Mouse (Mus musculus) A20 (cell line): Measurements from ENCODE around the gene Gpm6a.
"Not testable (repeated sequence)": the region's sequence is repeated elsewhere in the genome, so short reads cannot be mapped to it uniquely, and the experiment has no call there.

Source experiments
- DNase-seq: peaks from one replicate; pipeline ENCODE4 v3.0.0-alpha.2; 2011; ENCODE audit warnings: low read depth, low spot score

Gpm6a gene

DNA sequence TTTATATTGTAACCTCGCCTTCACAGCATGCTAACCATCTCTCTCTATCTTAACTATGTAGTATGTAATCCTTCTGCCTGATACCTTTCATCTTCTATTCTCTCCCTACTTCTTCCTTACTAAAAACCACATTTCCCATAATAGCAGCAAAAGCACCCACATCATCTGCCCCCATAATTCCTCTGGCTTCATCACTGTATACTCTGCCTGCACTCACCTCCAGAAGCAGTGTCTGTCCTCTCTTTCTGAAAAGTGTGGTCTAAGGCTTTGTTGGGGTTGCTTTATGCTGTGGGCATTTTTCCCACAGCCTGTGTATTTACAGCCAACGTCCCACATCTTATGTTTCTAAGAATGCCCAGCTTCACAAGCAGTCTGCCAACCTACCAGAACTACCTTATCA is 57.6 kb downstream of the Gpm6a start:
- DNase-seq = no peak

DNA sequence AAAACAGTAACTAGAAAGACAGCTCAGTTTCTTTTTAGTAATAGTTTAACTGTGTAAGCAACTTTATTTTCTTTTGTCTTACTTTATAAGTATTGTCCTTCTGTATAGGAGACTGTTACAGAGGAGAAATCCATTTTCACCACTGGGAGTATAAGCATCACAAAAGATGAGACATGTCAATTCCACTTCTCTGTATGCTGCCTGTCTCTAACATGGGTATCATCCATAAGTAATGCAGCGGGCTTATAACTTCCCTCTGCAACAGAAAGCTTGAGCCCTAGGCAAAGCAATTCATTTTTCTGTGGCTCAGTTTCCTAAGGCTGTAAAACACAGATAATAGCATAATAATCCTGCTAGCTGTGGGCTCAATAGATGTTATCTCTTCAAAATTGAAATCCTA is 62.4 kb downstream of the Gpm6a start:
- no peak for DNase-seq

DNA sequence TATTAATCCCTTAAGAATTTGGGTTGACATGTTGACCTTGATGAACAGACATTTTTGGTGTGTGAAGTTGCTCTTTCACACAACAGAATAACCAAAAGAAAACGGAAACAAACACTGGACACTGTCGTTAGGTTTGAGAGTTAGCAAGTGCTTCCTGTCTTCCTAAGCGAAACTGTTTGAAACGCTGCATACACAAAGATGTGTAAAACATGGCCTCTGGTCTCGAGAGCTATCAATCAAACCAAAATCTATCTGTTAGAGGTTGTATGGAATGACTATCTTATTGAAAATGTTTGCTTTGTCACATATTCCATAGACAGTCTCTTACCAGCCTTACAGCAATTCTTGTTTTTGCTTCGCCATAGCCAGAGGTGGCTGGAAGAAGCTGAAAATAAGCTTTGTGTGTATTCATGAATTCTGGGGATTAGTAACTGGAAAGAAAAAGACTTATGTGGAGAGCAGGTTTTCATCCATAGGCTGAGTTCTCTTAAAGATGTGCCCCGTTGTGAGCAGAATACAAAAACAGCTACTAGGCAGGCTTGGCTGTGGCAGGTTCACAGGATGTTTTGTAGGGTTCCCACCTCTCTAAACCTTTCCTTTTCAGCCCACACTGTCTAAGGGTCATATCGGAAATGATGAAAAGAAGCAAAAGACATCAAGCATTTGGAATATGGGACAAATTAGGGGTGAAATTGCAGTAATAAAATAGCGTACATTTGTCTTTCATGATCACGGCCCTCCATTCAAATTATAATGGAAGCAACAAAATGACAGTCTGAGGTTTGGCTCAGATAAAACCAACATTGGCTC is 71.4 kb downstream of the Gpm6a start:
- no peak for DNase-seq

DNA sequence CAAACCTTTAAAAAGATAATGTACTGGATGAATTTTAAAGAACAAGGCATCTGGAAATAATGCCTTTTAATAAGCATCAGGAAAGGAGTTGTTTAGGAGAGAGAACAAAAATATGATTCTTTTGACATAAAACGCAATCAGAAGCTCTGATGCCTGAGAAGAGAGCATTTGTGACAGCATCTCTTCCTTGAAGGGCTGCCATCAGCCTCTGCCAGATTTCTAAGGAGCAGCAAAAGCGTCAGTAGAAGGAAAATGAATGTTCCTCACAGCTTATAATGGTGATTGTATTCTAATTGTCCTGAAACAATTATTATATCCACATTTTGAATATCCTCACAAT is 72.0 kb downstream of the Gpm6a start:
- DNase-seq = no peak

DNA sequence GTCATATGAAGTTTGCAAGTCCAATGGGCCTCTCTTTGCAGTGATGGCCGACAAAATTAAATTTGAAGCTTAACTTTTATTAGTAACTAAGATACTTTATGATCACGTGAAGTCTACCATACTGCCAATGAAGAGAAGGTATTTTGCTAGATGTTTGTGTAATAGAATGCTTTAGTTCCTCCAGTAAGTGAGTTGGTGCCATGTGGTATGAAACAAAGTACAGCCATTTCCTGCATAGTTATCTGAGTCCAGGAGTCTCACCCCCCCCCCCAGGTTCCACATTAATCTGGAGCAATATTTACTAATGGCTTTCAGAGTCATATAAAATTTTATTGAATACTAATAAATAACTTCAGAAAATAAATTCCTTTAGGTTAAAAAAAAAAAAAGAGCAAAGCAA is 73.7 kb downstream of the Gpm6a start:
- DNase-seq = no peak

DNA sequence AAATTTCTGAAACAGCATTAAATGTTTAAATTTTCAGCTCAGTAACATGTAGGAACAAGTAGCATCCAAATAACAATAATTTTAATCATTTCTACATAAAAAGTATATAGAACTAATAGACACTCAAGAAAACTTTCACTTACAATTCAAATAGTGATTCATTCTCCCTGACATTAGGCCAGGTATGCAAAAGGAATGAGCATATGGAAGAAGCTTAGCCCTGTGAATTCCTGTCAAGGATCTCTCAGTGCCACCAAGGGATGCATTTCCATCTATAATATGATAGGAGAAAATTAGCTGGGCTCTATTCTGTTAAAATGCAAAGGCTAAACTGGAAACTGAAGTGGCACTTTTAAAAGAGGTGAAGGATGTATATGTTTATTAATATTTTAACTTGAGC is 76.5 kb downstream of the Gpm6a start:
- DNase-seq = no peak

DNA sequence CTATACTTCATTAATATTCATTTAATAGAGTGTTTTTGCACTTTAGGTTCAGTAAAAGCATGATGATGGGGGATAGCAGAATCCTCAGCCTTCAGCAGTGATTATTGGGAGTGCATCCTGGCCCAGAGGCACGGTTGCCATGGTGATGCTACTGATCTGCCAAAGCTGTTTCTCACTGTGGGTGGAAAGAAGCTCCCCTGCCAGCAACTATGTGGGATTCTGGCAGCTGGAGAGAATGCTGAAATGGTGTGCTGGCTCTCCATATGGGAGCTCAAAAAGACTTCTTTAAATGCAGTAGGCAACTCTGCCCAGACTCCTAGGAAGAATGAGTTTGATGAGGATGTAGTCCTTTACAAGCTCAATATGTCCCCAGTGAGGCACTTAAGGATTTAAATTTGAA is 79.7 kb downstream of the Gpm6a start:
- DNase-seq = no peak

DNA sequence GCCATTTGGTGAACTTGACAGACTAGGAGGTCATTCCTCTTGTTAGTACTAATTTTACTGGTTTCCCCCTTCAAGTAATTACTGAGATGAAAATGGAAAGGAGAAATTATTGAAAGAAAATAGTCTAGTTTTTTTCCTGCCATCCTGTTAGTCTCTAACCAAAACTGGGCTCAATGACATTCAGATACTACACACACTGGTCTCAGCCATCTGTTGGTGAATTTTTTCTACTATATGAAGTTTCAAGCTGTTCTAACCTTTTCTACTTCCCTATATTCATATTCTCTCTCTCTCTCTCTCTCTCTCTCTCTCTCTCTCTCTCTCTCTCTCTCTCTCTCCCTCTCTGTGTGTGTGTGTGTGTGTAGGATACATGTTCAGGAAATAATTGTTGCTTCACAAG is 80.8 kb downstream of the Gpm6a start:
- no peak for DNase-seq

DNA sequence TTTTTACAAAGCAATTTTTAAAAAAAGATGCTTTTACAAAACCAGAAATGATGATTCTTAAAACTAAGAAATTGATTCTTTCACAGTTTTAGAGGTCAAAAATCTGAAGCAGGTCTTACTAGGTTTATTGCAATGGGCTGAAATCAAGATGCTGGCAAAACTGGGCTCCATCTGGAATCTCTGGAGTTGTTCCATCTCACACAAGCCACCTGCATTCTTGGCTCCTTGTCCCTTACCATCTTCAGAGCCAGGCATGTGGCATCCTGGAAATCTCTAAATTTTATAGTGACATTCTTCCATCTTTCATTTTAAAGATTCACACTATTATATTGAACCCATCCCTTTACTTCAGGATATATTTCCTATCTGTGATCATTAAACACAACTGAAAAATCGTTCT is 88.3 kb downstream of the Gpm6a start:
- no peak for DNase-seq

DNA sequence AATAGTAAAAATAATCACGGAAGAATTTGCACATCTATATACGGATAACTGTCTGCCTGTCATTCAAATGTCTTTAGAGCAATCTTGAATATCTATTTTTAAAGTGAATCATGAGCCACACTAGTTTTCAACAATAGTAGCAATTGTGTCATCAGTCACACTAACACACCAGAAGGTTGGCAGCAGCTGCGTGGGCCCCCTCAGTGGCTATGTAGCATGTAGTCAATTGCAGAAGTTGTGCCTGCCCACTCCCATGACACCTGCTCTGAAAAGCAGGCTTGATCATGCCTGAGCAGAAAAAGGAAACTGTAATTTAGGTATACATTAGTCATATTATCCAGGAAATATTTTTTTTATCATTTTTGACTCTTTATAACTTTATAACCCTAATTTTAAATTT is 93.8 kb downstream of the Gpm6a start:
- DNase-seq = peak; percentile 2

DNA sequence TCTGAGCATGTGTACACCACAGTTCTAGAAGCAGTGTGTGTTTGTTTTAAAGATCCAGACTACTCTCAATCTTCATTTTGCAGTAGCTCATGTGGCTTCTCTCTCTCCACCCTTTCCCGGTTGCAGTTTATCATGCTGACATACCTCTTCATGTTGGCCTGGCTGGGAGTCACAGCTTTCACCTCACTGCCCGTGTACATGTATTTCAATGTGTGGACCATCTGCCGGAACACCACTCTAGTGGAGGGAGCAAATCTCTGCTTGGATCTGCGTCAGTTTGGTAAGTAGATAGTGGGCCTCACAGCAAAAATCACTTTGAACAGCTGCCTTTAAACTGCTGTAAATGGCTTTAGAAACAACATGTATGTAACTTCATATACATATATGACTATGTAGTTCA is 95.3 kb downstream of the Gpm6a start:
- DNase-seq = no peak

DNA sequence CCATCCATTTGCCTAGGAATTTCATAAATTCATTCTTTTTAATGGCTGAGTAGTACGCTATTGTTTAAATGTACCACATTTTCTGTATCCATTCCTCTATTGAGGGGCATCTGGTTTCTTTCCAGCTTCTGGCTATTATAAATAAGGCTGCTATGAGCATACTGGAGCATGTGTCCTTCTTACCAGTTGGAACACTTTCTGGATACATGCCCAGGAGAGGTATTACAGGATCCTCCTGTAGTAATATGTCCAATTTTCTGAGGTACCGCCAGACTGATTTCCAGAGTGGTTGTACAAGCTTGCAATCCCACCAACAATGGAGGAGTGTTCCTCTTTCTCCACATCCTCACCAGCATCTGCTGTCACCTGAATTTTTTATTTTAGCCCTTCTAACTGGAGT is 114.2 kb downstream of the Gpm6a start:
- not testable (repeated sequence) for DNase-seq

DNA sequence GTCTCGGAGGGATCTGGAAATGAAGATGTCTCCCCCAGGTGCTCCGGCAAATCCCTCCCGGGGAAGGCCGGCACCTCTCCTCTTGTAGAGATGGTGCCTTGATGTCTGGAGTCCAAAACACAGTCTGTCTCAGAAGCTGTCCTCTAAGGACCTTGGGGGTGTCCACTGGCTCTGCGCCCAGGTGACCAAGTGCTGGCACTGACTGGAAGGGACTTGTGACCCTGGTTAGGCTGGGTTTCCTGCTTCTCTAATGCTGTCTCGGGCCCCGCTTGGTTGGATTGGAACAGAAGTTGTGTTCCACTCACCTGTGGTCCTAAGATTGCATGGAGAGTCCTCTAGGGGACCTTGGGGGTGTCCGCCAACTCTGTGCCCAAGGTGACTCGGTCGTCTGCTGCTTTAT is 118.8 kb downstream of the Gpm6a start:
- DNase-seq = no peak

DNA sequence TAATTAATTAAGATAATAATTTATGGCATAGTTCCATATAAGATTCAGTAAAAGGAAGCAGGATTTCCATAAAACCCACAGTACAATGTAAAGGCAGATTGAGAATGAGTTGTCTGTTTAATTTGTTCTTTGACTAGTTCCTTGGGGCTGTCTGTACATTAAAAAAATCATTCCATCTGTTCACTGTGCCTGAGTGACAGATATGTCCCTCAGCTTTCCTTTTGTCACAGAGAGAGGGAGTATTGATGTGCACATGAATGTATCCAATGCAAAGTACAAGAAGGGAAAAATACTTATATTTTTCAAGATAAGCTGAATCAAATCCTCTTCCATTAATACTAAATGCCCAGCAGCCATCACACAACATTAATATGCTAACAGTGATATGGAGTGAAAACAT is 147.6 kb downstream of the Gpm6a start:
- no peak for DNase-seq

DNA sequence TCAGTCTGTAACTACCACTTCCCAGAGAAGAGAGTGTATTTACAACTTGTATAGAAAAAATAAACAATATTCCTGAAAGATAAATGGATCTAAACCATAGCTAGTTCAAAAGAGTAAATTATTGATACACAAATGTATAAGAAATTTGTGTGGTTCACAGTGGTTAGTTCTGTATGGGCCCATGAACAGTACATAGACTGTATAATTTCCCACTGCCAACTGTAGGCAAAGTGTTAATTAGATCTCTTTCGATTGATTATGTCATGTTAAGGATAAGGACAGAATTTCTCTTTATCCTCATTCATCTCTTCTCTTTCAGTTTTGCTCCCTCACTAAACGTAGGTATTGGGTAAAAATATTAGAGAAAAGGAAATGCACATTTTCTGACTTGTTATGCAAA is 148.4 kb downstream of the Gpm6a start:
- DNase-seq = no peak

DNA sequence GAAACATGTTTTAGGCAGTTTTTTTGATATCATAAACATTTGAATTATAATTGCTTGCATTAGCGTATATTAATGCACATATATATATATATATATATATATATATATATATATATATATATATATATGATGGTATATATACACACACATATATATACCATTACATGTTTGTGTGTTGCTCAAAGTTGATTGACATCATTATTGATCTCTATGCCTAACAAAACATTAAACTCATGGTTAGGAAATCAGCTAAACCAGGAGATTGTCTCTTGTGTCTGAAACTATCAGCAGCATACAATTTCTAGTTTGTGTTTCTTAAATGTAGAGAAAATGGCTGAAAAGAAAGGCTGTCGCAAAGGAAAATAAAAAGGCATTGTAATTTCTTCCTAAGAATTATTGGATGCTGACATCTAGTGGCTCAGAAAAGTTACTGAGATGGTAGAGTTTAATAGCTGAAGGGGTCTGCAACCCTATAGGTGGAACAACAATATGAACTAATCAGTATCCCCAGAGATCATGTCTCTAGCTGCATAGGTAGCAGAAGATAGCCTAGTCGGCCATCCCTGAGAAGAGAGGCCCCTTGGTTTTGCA is 149.3 kb downstream of the Gpm6a start:
- DNase-seq = no peak
